Mouse (Mus musculus) MEL-GATA-1-ER (cell line): ENCODE measurements around the gene Fam118a.
"Not testable (repeated sequence)": the region's sequence is repeated elsewhere in the genome, so short reads cannot be mapped to it uniquely, and the experiment has no call there.

Experiments used
- DNase-seq: peaks from one replicate; pipeline ENCODE4 v3.0.0-alpha.2; 2012; ENCODE audit warnings: low read depth; ENCODE audit errors: extremely low read depth

Fam118a gene

GRCm38 (mm10) chr15:85028648-85029047 lies at the start of gene Fam118a:
Gene Fam118a, plus strand, starts transcription at chr15:85028948.
- DNase-seq, result not testable (repeated sequence)

GRCm38 (mm10) chr15:84981609-84982313 lies 47.0 kb upstream of the Fam118a start:
- DNase-seq, result no peak

- no peak for DNase-seq
Measured at GRCm38 (mm10) chr15:84982888-84983287, 45.9 kb upstream of the Fam118a start.

- DNase-seq, result no peak
Measured at GRCm38 (mm10) chr15:84983721-84984120, 45.0 kb upstream of the Fam118a start.

- DNase-seq, result no peak
Measured at GRCm38 (mm10) chr15:84985516-84986160, 43.1 kb upstream of the Fam118a start.

- DNase-seq, result no peak
Measured at GRCm38 (mm10) chr15:84986171-84987019, 42.4 kb upstream of the Fam118a start.

- DNase-seq, result no peak
Measured at GRCm38 (mm10) chr15:84987020-84987815, 41.5 kb upstream of the Fam118a start.

- peak; percentile 77 for DNase-seq
Measured at GRCm38 (mm10) chr15:84987874-84988825, 40.6 kb upstream of the Fam118a start, which contains the start of gene 5031439G07Rik. Gene 5031439G07Rik, minus strand, starts transcription at chr15:84988551.

GRCm38 (mm10) chr15:84989098-84989497 lies 39.6 kb upstream of the Fam118a start:
- DNase-seq, result no peak

- DNase-seq, result no peak
Measured at GRCm38 (mm10) chr15:84989771-84990170, 39.0 kb upstream of the Fam118a start.

GRCm38 (mm10) chr15:84994498-84994897 lies 34.2 kb upstream of the Fam118a start:
- no peak for DNase-seq

GRCm38 (mm10) chr15:84995041-84995440 lies 33.7 kb upstream of the Fam118a start:
- no peak for DNase-seq

- peak; percentile 61 for DNase-seq
Measured at GRCm38 (mm10) chr15:84995967-84996366, 32.8 kb upstream of the Fam118a start.

- DNase-seq, result no peak
Measured at GRCm38 (mm10) chr15:84997768-84998454, 30.8 kb upstream of the Fam118a start.

- no peak for DNase-seq
Measured at GRCm38 (mm10) chr15:84999911-85000310, 28.8 kb upstream of the Fam118a start.

- no peak for DNase-seq
Measured at GRCm38 (mm10) chr15:85000984-85001982, 27.5 kb upstream of the Fam118a start.

GRCm38 (mm10) chr15:85009666-85010065 lies 19.1 kb upstream of the Fam118a start:
- DNase-seq, result no peak
